Mouse (Mus musculus): ENCODE results near the gene Slc7a7.

The Slc7a7 gene

GRCm38 (mm10) chr14:54417623-54418081, at the start of gene Slc7a7:
Slc7a7 (minus strand) TSS chr14:54417780.
- DNase-seq (ENCODE audit: low spot score) = no peak

- DNase-seq (ENCODE audit: low spot score) = peak; percentile 72
Observed at GRCm38 (mm10) chr14:54464293-54465005, 46.9 kb upstream of the Slc7a7 start.

- DNase-seq (ENCODE audit: low spot score) = peak; percentile 89
Observed at GRCm38 (mm10) chr14:54463959-54464292, 46.3 kb upstream of the Slc7a7 start, which contains the start of gene Lrp10. Lrp10 (plus strand) TSS chr14:54464137.

GRCm38 (mm10) chr14:54463108-54463958, 45.8 kb upstream of the Slc7a7 start:
- no peak for DNase-seq (ENCODE audit: low spot score)

GRCm38 (mm10) chr14:54462146-54462545, 44.6 kb upstream of the Slc7a7 start:
- no peak for DNase-seq (ENCODE audit: low spot score)

- DNase-seq (ENCODE audit: low spot score) = no peak
Observed at GRCm38 (mm10) chr14:54457907-54458569, 40.5 kb upstream of the Slc7a7 start.

DNA sequence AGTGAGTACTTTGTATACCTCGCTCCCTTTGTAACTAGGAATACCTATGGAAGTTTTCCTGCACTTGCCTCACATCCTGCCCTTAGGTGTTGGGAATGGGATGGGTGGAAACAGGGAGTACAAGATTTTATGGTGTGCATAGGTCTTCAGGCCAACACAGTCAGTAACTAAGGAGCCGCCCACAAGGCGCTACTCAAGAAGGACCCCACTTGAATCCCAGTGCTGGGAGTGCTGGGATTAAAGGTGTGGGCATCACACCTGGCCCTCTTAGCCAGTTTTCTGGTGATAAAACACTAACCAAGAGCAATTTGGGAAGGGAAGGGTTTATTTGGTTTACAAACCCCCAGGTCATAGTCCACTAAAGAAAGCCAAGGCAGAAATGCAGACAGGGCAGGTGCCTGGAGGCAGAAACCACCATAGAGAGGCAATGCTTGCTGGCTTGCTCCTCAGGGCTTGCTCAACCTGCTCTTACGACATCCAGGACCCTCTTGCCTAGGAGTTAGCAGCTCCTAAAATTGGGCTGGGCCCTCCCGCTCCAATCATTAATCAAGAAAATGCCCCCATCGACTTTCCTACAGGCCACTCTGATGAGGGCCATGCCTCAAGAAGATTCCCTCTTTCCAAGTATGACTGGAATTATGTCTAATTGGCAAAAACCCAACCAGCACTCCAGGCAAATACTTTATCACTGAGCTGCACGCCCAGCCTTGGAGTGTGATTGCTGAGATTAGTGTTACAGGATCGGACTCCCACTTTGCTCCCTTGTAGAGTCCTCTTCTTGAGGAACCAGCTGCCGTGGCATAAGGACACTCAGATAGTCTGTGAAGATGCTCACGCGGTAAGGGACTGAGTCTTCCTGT, 37.3 kb upstream of the Slc7a7 start:
- no peak for DNase-seq (ENCODE audit: low spot score)

- no peak for DNase-seq (ENCODE audit: low spot score)
Observed at GRCm38 (mm10) chr14:54453566-54453965, 36.0 kb upstream of the Slc7a7 start.

DNA sequence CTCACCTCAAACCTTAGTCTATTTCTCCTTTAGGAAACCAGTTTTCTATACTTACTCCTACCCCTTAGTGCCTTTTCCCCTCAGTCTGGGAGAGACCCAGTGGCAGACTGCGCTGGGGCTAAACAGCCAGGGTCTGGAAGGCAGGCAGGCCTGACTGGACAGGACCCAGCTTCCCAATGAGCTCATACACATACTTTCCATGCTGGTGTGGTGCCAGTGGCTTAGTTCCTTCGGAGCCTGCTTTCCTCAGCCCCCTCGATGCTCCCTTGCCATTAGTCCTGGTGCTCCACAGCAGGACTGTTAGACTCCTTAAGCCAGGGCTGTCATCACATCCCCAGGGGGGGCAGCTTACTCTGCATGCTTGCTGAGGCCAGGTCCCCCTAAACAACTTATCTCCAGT, 27.9 kb upstream of the Slc7a7 start:
- no peak for DNase-seq (ENCODE audit: low spot score)

- DNase-seq (ENCODE audit: low spot score) = no peak
Observed at GRCm38 (mm10) chr14:54443712-54444618, 26.4 kb upstream of the Slc7a7 start.

GRCm38 (mm10) chr14:54443196-54443595, 25.6 kb upstream of the Slc7a7 start:
- no peak for DNase-seq (ENCODE audit: low spot score)

GRCm38 (mm10) chr14:54442548-54442947, 25.0 kb upstream of the Slc7a7 start:
- DNase-seq (ENCODE audit: low spot score) = no peak

DNA sequence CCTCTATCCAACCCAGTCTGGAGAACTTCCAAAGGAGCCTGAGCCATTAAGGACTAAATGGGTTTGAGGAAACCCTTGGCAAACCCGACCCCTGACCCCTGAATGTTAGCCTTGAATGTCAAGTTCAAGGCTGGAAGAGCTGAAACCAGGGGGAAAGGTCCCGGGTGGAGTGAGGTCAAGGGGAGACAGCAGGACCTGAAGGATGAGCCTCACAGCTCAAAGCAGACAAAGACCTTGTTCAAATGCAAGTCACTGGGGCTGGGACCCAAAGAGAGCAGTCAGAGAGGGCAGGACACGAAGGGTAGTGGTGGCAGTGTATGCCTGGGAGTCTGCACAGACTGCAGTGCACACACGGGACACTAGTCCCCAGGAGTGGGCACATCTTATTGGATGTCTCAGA, 23.8 kb upstream of the Slc7a7 start:
- DNase-seq (ENCODE audit: low spot score) = no peak

DNA sequence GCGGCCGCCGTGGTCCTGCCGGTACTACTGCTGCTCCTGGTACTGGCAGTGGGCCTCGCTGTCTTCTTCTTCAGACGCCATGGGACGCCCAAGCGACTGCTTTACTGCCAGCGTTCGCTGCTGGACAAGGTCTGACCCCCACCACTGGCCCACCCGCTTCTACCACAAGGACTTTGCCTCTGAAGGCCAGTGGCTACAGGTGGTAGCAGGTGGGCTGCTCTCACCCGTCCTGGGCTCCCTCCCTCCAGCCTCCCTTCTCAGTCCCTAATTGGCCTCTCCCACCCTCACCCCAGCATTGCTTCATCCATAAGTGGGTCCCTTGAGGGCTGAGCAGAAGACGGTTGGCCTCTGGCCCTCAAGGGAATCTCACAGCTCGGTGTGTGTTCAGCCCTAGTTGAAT, 23.0 kb upstream of the Slc7a7 start:
- no peak for DNase-seq (ENCODE audit: low spot score)

DNA sequence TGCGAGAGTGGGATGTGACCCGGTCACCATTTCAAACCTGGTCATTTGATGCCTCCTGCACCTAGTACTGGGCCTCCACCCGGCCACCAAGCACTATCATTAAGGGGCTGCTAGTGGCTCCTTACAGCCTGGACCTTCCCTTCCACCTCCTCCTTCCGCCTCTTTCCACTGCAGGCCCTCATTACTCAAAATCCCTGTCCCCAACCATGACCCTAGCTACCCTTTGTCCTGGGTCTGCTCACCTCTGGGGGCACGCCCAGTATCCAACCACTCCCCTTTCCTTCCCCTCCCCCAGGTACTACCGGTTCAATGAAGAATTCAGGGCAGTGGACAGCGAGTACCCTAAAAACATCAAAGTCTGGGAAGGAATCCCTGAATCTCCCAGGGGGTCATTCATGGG, 22.0 kb upstream of the Slc7a7 start:
- no peak for DNase-seq (ENCODE audit: low spot score)

GRCm38 (mm10) chr14:54439155-54439554, 21.6 kb upstream of the Slc7a7 start:
- DNase-seq (ENCODE audit: low spot score) = no peak

- DNase-seq (ENCODE audit: low spot score) = no peak
Observed at GRCm38 (mm10) chr14:54435194-54435918, 17.8 kb upstream of the Slc7a7 start.

GRCm38 (mm10) chr14:54433941-54434531, 16.5 kb upstream of the Slc7a7 start:
- DNase-seq (ENCODE audit: low spot score) = no peak
